Mouse (Mus musculus) midbrain, embryonic 11.5 days (tissue): ENCODE data around the gene Rbbp4. TPM values are rescaled to one million over a fixed set of nuclear protein-coding genes. Genes with fewer than 3 reads are reported as not detected.

Experiments
- ATAC-seq: fragments of 200-750 bp; cut with Nextera tagmentation; 2 replicates; pipeline ENCODE4 v1.8.0; 2017; ENCODE audit warnings: moderate TSS enrichment, moderate library complexity; ENCODE audit not compliant: low FRiP score
- DNase-seq: peaks from one replicate; pipeline ENCODE4 v3.0.0; 2015; ENCODE audit warnings: low spot score; ENCODE audit errors: missing footprints
- H3K27ac ChIP-seq: fragments of 300-500 bp; sonication (generic); 2 replicates; pipeline ENCODE4 v1.5.1; 2014; ENCODE audit warnings: low read depth, low read length
- H3K27me3 ChIP-seq: fragments of 300-500 bp; sonication (generic); 2 replicates; pipeline ENCODE4 v1.6.1; 2014; ENCODE audit warnings: mild to moderate bottlenecking, low read length, moderate library complexity, mixed read lengths; ENCODE audit not compliant: control insufficient read depth, insufficient read depth
- H3K36me3 ChIP-seq: fragments of 300-500 bp; sonication (generic); 2 replicates; pipeline ENCODE4 v1.6.1; 2014; ENCODE audit warnings: mild to moderate bottlenecking, low read length, moderate library complexity, mixed read lengths; ENCODE audit not compliant: control insufficient read depth, insufficient read depth
- H3K4me1 ChIP-seq: fragments of 300-500 bp; sonication (generic); 2 replicates; pipeline ENCODE4 v1.6.1; 2014; ENCODE audit warnings: low read length; ENCODE audit not compliant: control insufficient read depth, insufficient read depth
- H3K4me2 ChIP-seq: fragments of 300-500 bp; sonication (generic); 2 replicates; pipeline ENCODE4 v1.6.1; 2014; ENCODE audit warnings: mild to moderate bottlenecking, moderate library complexity
- H3K4me3 ChIP-seq: fragments of 300-500 bp; sonication (generic); 2 replicates; pipeline ENCODE4 v1.5.1; 2014; ENCODE audit warnings: low read depth, low read length
- H3K9ac ChIP-seq: fragments of 300-500 bp; sonication (generic); 2 replicates; pipeline ENCODE4 v1.6.1; 2014; ENCODE audit warnings: low read length
- H3K9me3 ChIP-seq: fragments of 300-500 bp; sonication (generic); 2 replicates; pipeline ENCODE4 v1.6.1; 2016; ENCODE audit warnings: low read length; ENCODE audit not compliant: control insufficient read depth
- WGBS: fragments of 180-500 bp; shearing (Covaris S2); extraction: QIAGEN DNeasy Blood & Tissue Kit; methylation state at CpG from one replicate; pipeline ENCODE4 v1.1.7; 2014; 5-methylcytosine and 5-hydroxymethylcytosine counted together
- polyA plus RNA-seq: library from polyadenylated mRNA; unstranded; fragments of >200 nt; fragmentation: Nextera tagmentation; extraction: Ambion mirVana; gene quantifications from 2 replicates; pipeline ENCODE4 v1.2.1, GENCODE M21; 2014

Gene Rbbp4
- polyA plus RNA-seq, 1 experiment from 2014 or later, result 561 TPM

DNA sequence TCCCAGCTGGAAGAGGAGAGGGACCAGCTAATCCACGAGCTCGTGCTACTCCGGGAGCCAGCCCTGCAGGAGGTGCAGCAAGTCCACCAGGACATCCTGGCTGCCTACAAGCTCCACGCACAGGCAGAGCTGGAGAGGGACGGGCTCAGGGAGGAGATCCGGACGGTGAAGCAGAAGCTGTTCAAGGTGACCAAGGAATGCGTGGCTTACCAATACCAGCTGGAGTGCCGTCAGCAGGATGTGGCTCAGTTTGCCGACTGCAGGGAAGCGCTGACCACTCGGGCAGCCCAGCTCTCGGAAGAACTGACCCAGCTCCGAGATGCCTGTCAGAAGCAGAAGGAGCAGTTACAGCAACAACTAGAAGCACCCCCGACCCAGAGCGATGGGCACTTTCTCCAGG lies 41.5 kb downstream of the Rbbp4 start:
- 29% methylated on average over 16 of the region's 16 CpGs for WGBS
- Histone ChIP-seq H3K9me3 (no peaks in the 10 kb centered on the region), H3K9ac (no peak overlapping the region), H3K27me3 (no peaks in the 10 kb centered on the region; the same call in 1 of the 2 replicates), H3K36me3 (no peaks in the 10 kb centered on the region), H3K27ac (no peak overlapping the region), H3K4me2 (no peak overlapping the region), H3K4me3 (no peak overlapping the region), H3K4me1 (no peaks in the 10 kb centered on the region)
- DNase-seq (peak; percentile 84), ATAC-seq (no peak)

DNA sequence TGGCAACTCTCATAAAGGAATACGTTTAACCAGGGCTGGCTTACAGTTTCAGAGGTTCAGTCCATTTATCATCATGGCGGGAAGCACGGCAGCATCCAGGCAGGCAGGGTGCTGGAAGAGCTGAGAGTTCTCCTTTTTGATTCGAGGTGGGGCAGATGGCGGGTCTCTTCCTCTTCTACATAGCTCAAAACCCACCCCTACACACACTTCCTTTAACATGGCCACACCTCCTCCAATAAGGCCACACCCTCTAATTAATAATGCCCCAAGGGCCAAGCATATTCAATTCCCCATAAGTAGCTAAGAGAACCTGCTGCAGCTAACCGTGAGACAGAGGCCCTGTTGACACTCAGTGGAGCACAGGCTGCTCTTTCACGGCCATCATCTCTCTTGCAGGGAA lies 42.3 kb downstream of the Rbbp4 start:
- ATAC-seq, result no peak
- no peak overlapping the region for H3K4me2 ChIP-seq
- H3K4me1 ChIP-seq, result no peaks in the 10 kb centered on the region
- no peaks in the 10 kb centered on the region for H3K9me3 ChIP-seq
- no peak for DNase-seq
- no peak overlapping the region for H3K9ac ChIP-seq
- no peaks in the 10 kb centered on the region for H3K36me3 ChIP-seq
- no peaks in the 10 kb centered on the region; the same call in 1 of the 2 replicates for H3K27me3 ChIP-seq
- H3K4me3 ChIP-seq, result no peak overlapping the region
- WGBS, result 72% methylated on average over 7 of the region's 7 CpGs
- H3K27ac ChIP-seq, result no peak overlapping the region

DNA sequence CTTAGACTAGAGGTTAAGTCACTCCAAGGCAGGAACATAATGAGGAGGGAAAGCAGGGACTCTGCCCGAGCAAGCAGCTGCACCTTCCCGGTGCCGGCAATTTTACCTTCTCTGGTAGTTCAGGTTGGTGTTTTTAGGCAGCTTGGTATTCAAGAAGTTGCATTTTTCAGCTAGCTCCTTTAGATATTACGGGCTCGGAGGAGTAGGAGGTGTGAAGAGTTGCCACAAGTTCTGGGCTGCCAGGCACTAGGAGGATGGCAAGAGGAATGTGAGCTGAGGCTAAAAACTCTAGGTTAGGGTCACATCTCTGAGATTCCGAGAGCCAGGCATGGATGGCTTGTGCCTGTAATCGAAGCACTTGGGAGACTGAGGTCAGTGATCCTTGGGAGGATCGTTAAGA lies 45.5 kb downstream of the Rbbp4 start:
- ATAC-seq (no peak), DNase-seq (peak; percentile 71)
- H3K4me3 ChIP-seq, result no peak overlapping the region
- no peak overlapping the region for H3K27ac ChIP-seq
- H3K9ac ChIP-seq, result no peak overlapping the region
- H3K9me3 ChIP-seq, result no peaks in the 10 kb centered on the region
- H3K27me3 ChIP-seq, result peaks cover 18% of the 10 kb centered on the region
- H3K4me1 ChIP-seq, result peaks cover 11% of the 10 kb centered on the region
- no peaks in the 10 kb centered on the region for H3K36me3 ChIP-seq
- no peak overlapping the region for H3K4me2 ChIP-seq
- WGBS, result 90% methylated on average over 8 of the region's 8 CpGs

DNA sequence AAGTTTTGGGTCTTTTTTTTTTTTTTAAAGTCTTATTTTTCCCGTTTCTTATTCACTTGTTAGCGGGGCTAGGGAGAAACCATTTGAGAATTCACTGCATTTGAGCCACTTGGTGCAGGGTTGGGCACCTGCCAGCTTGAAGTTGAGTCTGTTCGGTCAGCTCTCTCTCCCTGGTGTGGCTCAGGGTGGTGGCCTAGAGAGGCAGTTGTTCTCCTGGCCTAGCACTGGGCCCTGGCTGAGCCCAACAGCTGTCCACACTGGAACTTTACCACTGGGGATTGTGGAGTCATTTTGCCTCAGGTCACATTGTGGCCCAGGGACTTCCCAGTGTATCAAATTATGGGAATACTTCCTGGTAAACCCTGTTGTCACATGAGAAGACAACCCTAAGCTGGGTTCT lies 47.1 kb downstream of the Rbbp4 start:
- H3K4me2 ChIP-seq, result peak overlapping the region; percentile 86
- no peak for ATAC-seq
- no peak overlapping the region for H3K9ac ChIP-seq
- no peaks in the 10 kb centered on the region for H3K9me3 ChIP-seq
- DNase-seq, result peak; percentile 91
- peak overlapping the region; percentile 50 for H3K4me3 ChIP-seq
- whole genome bisulfite sequencing, result 43% methylated on average over 3 of the region's 3 CpGs
- no peaks in the 10 kb centered on the region for H3K36me3 ChIP-seq
- peaks cover 18% of the 10 kb centered on the region for H3K27me3 ChIP-seq
- no peak overlapping the region for H3K27ac ChIP-seq
- H3K4me1 ChIP-seq, result peaks cover 11% of the 10 kb centered on the region

DNA sequence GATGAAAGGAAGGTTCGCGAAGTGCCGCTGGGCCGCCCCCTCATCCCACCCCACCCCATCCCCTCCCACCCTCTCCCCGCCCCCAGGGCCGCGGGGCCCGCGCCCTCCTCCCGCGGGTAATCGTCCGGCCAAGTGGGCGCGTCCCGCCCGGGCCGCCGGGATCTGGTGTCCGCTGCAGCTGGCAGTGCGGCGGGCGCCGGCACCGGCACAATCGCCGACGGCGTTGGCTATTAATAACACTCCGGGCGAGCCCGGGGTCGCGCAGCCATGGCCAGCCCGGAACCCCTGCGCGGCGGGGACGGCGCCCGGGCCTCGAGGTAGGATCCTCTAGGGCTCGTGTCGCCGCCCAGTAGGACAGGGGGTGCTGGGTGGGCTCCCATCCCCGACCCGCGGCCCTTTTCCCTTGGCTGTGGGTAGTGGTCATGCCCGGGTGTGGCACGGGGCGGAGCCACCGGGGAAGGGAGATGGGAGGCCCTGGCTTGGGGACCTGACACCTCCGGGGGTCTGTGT lies 47.6 kb downstream of the Rbbp4 start, which contains the start of gene Sync:
Gene Sync (plus strand): TSS at position 146 of the 510 bp plus-strand sequence.
- Histone ChIP-seq H3K4me3 (peak within 1 kb of the TSS; percentile 50), H3K9me3 (no peaks in the 10 kb centered on the region), H3K4me1 (peaks cover 11% of the 10 kb centered on the region), H3K27me3 (peaks cover 18% of the 10 kb centered on the region), H3K27ac (no peak within 1 kb of the TSS), H3K9ac (peak within 1 kb of the TSS; percentile 57), H3K36me3 (no peaks in the 10 kb centered on the region), H3K4me2 (peak within 1 kb of the TSS; percentile 86)
- under 1% methylated on average over 29 of the region's 53 CpGs for WGBS
- ATAC-seq, result peak; percentile 63
- DNase-seq, result peak; percentile 93

DNA sequence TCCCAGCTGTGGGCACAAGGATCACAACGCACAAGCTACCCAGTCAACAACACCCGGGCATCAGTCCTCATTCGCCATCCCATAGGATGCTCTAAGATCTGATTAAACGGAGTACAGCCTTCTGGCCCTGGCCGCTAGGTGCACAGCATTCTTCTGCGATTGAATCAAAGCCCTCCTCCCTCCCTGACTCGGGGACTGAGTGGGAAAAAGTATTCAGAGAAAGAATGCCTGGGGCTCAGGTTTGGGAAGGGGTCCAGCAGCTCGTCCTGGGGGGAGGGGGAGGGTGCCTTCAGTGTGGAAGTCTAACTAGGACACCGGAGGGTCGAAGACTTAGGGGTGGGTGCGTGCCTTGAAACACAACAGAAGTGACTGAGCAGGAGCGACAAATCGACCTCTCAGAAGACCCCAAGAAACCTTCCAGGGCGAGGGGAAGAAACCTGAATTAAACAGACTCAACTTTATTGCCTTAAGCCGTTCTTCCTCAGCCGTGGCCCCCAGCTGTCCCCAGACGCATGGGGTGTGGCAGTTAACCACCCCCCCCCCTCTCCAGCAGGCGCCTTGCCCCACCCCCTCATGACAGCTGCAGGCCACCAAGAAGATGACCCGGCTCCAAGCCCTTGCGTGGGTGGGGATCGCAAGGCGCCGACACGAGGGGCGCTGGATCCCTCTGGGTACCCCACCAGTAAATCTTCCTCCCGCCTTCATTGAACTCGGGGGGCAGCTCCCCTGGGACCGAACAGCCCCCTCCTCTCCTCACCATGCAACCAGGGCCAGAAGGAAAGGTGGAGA lies 48.3 kb downstream of the Rbbp4 start:
- Histone ChIP-seq H3K4me3 (peak overlapping the region; percentile 50), H3K9me3 (no peaks in the 10 kb centered on the region), H3K27me3 (peaks cover 18% of the 10 kb centered on the region), H3K27ac (no peak overlapping the region), H3K36me3 (no peaks in the 10 kb centered on the region), H3K9ac (peak overlapping the region; percentile 57), H3K4me2 (peak overlapping the region; percentile 86), H3K4me1 (peaks cover 11% of the 10 kb centered on the region)
- DNase-seq (peak; percentile 91), ATAC-seq (peak; percentile 46; the same call in 1 of the 2 replicates)
- 4% methylated on average over 28 of the region's 28 CpGs for WGBS

DNA sequence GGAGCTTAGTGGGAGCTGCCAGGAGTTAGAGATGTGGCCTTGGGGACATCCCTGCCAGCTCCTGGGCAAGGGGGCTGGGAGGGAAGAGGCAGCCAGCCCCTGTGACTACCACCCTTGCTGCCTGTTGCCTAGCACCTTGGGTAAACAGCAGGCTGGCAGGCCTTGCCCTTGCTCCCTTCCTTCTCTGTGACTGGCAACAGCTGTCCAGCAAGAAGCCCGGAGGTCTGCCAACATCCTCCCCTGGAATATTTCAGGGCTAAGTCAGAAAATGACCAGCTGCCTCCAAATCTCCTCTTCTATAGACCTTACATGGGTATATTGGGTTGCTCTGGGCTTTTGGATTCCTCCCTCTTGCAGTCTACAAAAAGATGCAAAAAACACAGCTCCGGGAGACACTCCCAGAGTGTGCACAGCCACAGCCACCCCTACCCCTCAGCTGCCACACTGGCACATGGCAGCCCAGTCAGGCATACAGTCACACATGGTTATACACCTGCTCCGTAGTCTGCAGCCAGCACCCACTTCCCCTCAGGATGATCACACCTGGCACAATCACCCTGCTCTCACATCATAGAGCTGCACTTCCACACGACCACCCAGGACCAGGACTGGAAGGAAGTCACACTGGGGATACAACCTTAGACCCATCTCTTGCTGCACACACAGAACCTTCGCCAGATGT lies 49.0 kb downstream of the Rbbp4 start:
- H3K27me3 ChIP-seq, result peaks cover 18% of the 10 kb centered on the region
- 69% methylated on average over 5 of the region's 5 CpGs for WGBS
- peaks cover 11% of the 10 kb centered on the region for H3K4me1 ChIP-seq
- ATAC-seq (0 out of 2 replicates have a peak, but pooled peaks have one; percentile 5), DNase-seq (peak; percentile 83)
- no peaks in the 10 kb centered on the region for H3K9me3 ChIP-seq
- no peak overlapping the region for H3K4me2 ChIP-seq
- no peak overlapping the region for H3K9ac ChIP-seq
- H3K36me3 ChIP-seq, result no peaks in the 10 kb centered on the region
- no peak overlapping the region for H3K27ac ChIP-seq
- no peak overlapping the region for H3K4me3 ChIP-seq

DNA sequence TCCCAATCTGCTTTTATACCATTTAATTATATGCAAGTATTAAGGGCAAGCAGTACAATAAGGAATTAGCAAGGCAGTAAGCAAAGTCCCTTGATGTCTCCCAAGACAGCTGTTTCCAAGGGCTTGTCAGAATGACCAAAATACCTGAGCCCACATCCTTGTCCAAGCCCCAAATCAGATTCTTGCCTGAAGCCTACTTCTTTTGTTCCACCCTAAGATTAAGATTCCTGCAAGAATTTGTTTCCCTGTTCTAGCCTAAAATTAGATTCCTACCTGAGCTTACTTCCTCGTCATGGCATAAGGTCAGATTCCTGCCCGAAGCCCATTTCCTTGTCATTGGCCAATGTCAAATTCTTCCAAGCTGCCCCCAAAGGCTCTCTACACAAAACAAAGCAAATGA lies 50.5 kb downstream of the Rbbp4 start:
- Histone ChIP-seq H3K27me3 (peaks cover 18% of the 10 kb centered on the region), H3K9me3 (no peaks in the 10 kb centered on the region), H3K36me3 (no peaks in the 10 kb centered on the region), H3K9ac (no peak overlapping the region), H3K4me1 (peaks cover 11% of the 10 kb centered on the region), H3K27ac (no peak overlapping the region), H3K4me2 (no peak overlapping the region), H3K4me3 (no peak overlapping the region)
- DNase-seq (peak; percentile 72), ATAC-seq (no peak)
- 89% methylated on average over 2 of the region's 2 CpGs for WGBS

DNA sequence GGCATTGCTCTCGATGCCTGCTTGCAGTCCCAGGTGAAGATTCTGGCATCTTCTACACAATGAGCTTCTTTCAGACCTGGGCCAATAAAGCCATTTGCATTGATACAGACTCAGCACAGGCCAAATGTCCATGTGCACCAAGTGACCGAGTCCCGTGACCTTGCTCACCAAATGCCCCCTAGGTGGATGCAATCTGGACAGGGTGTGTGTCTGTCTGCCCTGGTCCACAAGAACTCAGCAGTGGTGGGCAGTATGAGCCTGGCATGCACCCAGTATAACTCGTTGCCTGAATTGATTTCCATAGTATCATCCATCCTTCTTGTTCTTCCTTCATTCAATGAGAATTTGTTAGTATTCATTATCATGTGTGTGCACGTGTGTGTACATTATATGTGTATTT lies 51.9 kb downstream of the Rbbp4 start:
- peaks cover 11% of the 10 kb centered on the region for H3K4me1 ChIP-seq
- no peak overlapping the region for H3K4me3 ChIP-seq
- no peaks in the 10 kb centered on the region for H3K9me3 ChIP-seq
- peaks cover 18% of the 10 kb centered on the region for H3K27me3 ChIP-seq
- DNase-seq (peak; percentile 21), ATAC-seq (no peak)
- WGBS, result 90% methylated on average over 5 of the region's 5 CpGs
- H3K27ac ChIP-seq, result no peak overlapping the region
- H3K4me2 ChIP-seq, result no peak overlapping the region
- H3K36me3 ChIP-seq, result no peaks in the 10 kb centered on the region
- H3K9ac ChIP-seq, result no peak overlapping the region
